16 mouse cellular contexts compared by ENCODE assay signal in genomic region chr9:113644701-113645100, GRCm38 (mm10).
DNase-seq lines count a peak whose midpoint lies in the region; TF ChIP-seq lines count a peak whose summit lies in the region.
"Had no signal": no experiment of that assay in that cellular context is flagged by ENCODE, and none has a peak within 500 bp of the region (broad histone marks: within the 10 kb centered on the region; RNA-seq: fewer than 3 reads in every experiment).

No protein-coding gene starts in this region.

- no peak overlapping the region for H3K4me3 ChIP-seq in left cerebral cortex, adult 2 months
- H3K4me3 ChIP-seq: embryonic facial prominence, embryonic 13.5 days; forebrain, embryonic 13.5 days; heart, adult 2 months; heart, embryonic 12.5 days; hindbrain, embryonic 10.5 days; hindbrain, embryonic 15.5 days had no signal

- DNase-seq in cerebellum, adult 9-10 months, result peak; percentile 29
- DNase-seq in cerebellum, postnatal 4 days (ENCODE audit: low spot score in 2 of 2), result no peak
- no peak for DNase-seq in left cerebral cortex, adult 2 months (ENCODE audit: extremely low spot score in 1 of 2, low spot score in 2 of 2)
- no peak for DNase-seq in left cerebral cortex, adult 11 months (ENCODE audit: low spot score)
- DNase-seq in Muller cell, postnatal 12 days (ENCODE audit: inconsistent ontology term), result peak; percentile 17
- DNase-seq in right cerebral cortex, postnatal 36 days (ENCODE audit: low spot score in 2 of 2), result no peak
- DNase-seq: adrenal gland, adult 8-10 months; adrenal gland, postnatal 36 days; forebrain, postnatal 0 days; gastrocnemius, postnatal 14 days; heart, adult 2 months had no signal

- H3K27ac ChIP-seq in left cerebral cortex, adult 2 months, result peak overlapping the region; percentile 77
- H3K27ac ChIP-seq: embryonic facial prominence, embryonic 13.5 days; forebrain, embryonic 13.5 days; heart, adult 2 months; hindbrain, embryonic 10.5 days had no signal

- intact Hi-C loops in left cerebral cortex, adult 2 months (cut with DNase I), result loop anchor here (5.0 to 10.0 kb wide), 2 partner anchors 830 to 1702 kb away; no protein-coding TSS in a partner anchor

- TF ChIP-seq CTCF in left cerebral cortex, adult 2 months (IDR thresholded peaks at IDR 0.05), result no peak

Comparison
In these comparisons a context has a peak if more than half of its experiments do, and no peak if none do; other contexts are left out.
1. DNase-seq: peak in cerebellum, adult 9-10 months (single experiment) and Muller cell, postnatal 12 days (single experiment); none in cerebellum, postnatal 4 days (0 of 2), left cerebral cortex, adult 2 months (0 of 2), left cerebral cortex, adult 11 months (single experiment) and right cerebral cortex, postnatal 36 days (0 of 2).